Mouse (Mus musculus) adipose tissue, adult 10 weeks (tissue): ENCODE measurements around the gene Brs3. TPM values are rescaled to one million over a fixed set of nuclear protein-coding genes. Genes with fewer than 3 reads are reported as not detected.

Experiments used
- polyA plus RNA-seq: library from polyadenylated mRNA; stranded (reverse); fragments of 350-450 nt; fragmentation: Illumina TruSeq; extraction: RNeasy Lipid Tissue Mini Kit (QIAGEN cat#74804); gene quantifications from one replicate; pipeline ENCODE4 v1.2.3, GENCODE M21; 2014; ENCODE audit warnings: low read depth, low replicate concordance

Gene Brs3
- not detected for polyA plus RNA-seq

GRCm38 (mm10) chrX:57042774-57043173, at the start of gene Brs3:
Brs3 (plus strand) TSS chrX:57043074.

DNA sequence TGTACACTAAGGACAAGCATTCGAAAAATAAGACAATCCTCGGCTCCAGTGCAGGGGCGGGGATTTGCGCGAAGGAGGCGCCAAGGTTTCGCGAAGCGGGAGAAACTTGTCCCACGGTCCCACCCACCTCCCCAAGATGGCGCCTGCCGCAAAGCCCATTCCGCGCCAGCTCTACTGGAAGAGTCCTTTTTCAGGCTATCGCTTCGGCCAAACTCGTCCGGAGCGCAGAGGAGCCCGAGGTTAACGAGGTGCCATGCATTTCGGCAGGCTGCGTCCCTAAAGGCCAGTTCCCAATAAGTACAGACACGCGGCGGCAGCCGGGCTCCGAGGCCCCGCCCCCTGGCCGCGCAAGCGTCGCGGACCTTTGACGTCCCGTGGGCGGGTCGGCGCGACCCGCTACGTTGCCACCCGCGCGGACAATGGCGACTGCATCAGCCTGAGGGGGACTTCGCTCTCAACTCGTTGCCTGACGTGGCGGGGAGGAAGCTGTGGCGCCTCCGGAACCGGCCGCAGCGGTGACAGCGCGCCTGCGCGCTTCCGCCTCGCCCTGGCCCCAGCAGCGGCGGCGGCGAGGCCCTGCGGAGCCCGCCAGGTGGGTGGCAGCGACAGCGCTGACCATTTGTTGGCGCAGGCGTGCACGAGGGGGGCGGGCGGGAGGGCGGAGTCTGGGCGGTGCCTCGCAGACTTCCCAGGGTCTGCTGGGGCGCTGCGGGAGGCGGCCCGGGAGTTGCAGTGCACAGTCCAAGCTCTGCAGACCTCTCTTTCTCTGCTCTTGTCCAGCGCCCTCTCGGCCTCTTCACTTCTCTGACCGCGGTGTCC, 10.5 kb downstream of the Brs3 start, which contains the start of gene Htatsf1:
Htatsf1 (plus strand) TSS at position 410 of the 819 bp plus-strand sequence.

DNA sequence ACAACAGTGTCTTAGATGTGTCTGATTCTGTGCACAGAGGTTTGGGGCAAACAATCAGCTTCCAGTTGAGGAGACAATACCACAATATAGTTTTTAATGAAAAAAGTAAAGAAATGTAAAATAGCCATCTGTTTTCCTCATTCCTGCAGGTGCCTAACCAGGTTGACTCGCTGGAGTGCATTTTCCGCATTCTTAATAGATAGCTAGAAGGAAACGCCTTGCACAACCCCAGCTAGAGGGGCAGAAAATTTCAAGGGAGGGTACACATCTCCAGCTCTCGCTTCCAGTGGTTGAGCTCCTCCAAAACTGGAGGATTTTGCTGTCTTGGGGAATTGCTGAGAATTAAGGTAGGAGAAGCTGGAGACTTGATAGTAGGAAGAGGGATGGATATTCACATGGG, 44.9 kb downstream of the Brs3 start, which contains the start of gene Vgll1:
Vgll1 (plus strand) TSS at position 301 of the 400 bp plus-strand sequence.

Other genes with a start within 250 kb of the Brs3 start
- gene Map7d3, start 220.7 kb upstream of the Brs3 start, polyA plus RNA-seq, result 2.7 TPM
- not detected for gene Adgrg4, start 172.9 kb upstream of the Brs3 start, polyA plus RNA-seq
- 54.4 TPM for gene Htatsf1, start 10.5 kb downstream of the Brs3 start, polyA plus RNA-seq
- not detected for gene Vgll1, start 45.0 kb downstream of the Brs3 start, polyA plus RNA-seq
- not detected for gene Cd40lg, start 169.1 kb downstream of the Brs3 start, polyA plus RNA-seq